Mouse (Mus musculus) urinary bladder, postnatal 10 days (tissue): Measurements from ENCODE around the gene Ckap5.

Experiments
- DNase-seq: peaks from one replicate; pipeline ENCODE4 v3.0.0; 2022; ENCODE audit warnings: low spot score

The Ckap5 gene

DNA sequence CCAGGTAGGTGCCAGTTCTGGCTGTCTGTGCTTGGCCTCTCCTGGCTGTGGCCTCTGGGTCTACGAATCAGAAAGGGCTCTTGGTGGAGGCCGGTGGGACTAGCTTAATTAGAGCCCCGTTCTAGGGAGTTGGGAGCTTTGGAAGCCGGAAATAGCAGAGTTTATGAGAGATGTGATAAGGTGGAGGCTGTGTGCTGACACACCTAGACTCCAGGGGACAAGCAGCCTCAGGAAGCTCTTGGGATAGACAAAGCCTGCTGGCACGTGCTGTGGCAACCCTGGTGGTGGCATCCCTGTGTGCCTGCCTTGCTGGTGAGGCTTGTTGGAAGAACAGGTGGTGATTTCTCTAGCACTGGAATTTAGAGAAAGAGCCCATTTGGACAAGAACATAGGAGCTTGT, 128.8 kb downstream of the Ckap5 start:
- DNase-seq: no peak

DNA sequence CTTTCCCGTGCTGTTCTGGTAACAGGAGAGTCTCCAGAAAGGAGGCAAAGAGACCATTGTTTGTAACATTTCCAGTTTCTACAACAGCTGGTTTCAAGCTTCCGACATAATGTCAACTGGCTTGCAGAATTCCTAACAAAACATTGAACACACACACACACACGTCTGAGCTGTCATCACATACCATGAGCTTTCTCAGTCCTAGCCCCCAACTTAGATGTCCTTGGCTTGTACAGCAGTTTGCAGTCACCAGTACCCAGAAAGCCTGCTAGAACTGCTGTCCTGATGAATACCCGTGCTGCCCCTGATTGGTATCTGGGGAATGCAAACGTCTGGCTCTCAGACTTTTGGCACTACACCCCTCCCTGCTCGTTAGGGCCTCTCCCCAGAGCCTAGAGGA, 129.3 kb downstream of the Ckap5 start:
- no peak for DNase-seq

DNA sequence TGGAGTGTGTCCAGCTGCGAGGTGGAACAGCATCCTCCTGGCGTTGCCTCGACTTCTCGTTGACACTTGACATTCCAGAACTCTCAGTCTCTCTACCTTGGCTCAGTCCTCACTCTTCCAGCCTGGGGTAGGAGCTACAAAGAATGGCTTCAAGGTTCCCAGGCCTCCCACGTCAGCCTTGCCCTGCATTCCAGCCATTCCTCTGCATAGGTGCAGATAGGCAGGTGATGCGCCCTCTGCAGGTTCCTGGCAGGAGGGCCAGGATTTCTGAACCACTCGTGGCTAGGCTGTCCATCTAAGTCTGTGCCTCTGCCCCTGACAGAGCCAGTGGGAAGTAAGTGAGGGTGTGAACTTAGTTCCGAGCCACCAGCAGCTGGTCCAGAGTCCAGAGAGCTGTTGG, 130.2 kb downstream of the Ckap5 start:
- DNase-seq: no peak

DNA sequence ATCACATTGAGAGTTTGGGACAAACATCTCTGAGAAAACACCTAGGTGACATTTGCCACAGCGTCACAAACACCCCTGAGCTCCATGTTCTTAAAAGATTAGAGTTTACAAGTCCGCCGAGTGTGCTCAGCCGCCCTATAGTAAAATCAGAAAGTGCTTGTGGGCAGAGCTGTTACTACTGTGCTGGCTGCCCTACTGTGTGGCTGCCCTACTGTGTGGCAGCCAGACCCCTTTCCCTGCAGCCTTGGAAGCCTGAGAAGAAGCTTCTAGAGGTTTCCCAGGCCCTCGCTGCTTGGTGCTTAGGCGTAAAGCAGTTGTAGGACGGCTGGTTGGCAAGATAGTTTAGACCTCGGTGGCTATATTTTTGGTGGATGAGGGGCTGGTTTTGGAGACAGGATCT, 133.1 kb downstream of the Ckap5 start:
- no peak for DNase-seq

DNA sequence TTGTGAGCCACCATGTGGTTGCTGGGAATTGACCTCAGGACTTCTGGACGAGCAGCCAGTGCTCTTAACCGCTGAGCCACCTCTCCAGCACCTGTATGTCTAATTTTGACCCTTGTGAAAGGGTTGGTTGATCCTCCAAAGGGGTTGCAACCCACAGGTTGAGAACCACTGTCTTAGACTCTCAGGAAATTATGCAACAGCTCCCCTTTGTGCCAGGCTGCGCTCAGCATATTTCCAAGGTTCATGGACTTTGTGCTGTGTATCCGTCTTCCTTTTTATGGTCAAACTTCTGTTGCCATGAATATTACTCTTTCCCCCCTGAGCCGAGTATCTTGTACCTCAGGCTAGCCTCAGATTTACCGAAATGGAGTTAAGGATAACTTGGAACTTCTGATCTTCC, 134.4 kb downstream of the Ckap5 start:
- DNase-seq: no peak

DNA sequence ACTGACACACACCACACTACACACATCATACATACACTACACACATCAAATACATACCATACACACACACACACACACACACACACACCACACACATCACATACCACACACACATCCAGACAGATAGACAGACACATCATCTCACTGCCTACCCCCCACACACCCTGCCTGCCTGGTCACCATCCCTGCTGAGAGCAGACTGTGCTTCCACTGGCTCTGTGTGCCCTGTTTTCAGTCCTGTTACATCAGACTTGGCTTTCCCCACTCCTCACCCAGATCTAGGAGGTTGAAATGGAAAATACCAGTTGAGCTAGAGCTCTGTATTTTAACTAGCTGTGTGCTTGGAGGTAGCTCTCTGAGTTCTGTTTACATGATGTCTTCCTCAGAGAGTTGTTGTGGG, 138.2 kb downstream of the Ckap5 start:
- no peak for DNase-seq

DNA sequence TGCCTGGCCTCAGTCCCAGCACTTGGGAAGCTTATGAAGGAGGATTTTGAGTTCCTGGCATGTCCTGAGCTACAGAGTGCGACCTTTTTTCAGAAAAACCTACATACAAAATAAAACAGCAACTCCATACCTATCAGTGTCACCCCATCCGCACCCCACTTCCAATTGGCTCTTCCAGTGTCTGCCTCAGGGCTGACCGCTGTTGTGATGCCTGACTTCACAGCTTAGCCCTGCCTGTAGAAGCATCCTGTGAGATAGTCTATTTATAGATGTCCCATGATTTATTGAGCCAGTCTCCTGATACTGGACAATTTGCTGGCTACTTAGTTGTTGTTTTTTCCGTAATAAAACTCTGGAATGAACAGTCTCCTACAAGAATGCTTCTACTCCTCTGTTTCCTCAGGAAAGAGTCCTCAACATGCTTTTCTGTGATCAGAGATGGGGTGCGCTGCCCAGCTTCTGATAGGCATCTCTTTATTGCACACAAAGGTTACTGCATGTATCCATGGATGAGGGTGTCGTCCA, 139.9 kb downstream of the Ckap5 start:
- DNase-seq: no peak

DNA sequence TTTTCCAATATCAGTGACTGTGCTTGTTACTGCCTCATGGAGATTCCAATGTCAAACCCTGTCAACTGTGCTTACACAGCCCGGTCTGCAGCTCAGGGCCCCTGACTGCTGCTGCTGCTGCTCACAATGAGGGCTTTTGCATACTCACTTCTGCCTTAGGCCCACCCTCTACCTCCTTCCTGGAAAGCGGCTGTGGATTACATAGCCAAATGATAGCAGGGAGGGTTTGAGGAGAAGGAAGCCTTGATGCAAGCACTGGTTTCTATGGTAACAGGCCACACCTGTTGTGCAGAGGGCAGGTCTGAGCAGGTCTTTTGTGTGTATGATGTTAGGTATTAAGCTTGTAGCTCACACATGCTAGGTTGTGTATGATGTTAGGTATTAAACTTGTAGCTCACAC, 141.2 kb downstream of the Ckap5 start:
- no peak for DNase-seq

DNA sequence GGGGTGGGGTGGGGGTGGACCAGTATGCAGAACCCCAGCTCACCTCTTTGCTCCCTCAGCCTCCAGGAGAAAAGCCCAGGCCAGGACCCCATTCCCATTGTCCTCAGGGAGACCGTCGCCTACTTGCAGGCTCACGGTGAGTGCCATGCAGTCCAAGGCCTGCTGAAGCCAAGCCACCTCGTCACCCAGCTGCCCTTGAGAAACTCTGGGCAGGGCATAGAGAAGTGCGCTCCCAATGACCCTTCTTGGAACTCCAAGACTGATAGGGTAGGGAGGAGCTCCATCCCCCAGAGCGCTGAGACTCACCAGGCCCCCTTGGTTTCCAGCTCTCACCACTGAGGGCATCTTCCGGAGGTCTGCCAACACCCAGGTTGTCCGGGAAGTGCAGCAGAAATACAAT, 142.8 kb downstream of the Ckap5 start:
- DNase-seq: no peak

DNA sequence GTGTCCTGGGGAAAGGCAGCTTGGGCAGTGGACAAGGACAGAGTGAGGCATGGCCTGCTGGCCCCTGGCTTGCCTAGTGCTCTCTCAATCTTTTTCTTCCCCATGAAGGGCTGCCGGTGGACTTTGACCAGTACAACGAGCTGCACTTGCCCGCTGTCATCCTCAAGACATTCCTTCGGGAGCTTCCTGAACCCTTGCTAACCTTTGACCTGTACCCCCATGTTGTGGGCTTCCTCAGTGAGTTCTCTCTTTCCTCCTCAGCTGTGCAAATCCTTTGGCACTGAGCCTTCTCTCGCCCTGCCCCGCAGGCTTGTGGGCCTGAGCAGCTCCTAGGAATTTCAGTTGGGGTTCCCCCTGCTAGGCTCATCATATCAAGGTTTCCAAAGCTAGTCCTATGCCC, 143.5 kb downstream of the Ckap5 start:
- DNase-seq: no peak
